Mouse (Mus musculus) thymus, postnatal 10 days (tissue): ENCODE results near the gene Mycn.
A peak's percentile ranks its signal among the peaks of the same experiment; 100 is the strongest.

Source experiments
- DNase-seq, 2 experiments: peaks; one replicate each; pipeline ENCODE4 v3.0.0; 2021; ENCODE audit warnings: low spot score in 2 of 2

Gene Mycn

DNA sequence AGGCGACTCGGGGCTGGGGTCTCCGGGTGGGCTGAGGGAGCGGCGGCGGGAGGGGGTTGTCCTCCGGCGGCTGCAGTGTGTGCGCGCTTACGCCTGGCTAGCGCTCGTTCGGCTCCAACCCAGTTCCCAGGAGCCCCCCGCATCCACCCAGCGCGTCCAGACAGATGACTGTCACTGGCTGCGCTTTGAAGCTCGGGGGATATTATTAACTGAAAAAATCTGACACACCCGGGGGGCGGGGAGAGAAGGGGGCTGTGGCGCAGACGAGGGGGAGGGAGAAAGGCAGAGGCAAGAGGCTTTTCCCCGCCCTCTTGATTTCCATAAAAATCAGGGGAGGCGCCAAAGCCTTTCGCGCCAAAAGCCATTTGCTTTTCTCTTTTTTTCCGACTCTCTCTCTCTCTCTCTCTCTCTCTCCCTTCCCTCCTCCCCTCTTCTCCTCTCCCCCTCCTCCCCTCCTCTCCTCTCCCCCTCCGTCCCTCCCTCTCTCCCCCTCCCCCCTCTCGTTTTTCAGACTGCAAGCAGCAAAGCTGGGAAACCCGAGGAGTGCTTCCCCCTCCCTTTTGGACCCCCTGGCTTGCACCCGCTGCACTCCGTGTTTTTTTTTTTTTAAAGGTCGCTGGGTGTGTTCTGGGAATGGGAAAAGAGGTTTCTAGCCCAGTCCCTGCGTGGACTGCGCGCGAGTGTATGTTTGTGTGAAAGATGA, at the start of gene Mycn:
TSS of gene Mycn (minus strand) at position 254 of the 703 bp plus-strand sequence.
- peak; percentile 62 to 63 for DNase-seq

DNA sequence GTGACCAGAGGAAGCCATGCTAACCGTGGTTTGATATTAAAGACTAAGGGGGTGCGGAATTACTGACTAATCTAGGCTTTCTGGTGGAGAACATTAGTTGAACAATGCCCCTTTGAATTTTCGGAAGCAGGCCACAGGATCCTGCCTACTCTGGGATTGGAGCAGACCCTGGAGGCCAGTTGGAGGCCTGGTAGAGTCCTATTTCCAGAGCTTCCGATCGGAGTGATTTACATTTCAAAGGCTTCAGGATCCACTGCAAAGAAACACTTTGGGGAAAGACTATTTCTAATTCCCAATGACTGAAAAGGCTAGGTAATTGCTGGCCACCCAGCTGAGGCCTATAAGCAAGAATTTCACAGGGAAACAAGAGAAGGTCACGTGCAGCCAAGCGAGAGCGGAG, 45.7 kb upstream of the Mycn start:
- no peak for DNase-seq

DNA sequence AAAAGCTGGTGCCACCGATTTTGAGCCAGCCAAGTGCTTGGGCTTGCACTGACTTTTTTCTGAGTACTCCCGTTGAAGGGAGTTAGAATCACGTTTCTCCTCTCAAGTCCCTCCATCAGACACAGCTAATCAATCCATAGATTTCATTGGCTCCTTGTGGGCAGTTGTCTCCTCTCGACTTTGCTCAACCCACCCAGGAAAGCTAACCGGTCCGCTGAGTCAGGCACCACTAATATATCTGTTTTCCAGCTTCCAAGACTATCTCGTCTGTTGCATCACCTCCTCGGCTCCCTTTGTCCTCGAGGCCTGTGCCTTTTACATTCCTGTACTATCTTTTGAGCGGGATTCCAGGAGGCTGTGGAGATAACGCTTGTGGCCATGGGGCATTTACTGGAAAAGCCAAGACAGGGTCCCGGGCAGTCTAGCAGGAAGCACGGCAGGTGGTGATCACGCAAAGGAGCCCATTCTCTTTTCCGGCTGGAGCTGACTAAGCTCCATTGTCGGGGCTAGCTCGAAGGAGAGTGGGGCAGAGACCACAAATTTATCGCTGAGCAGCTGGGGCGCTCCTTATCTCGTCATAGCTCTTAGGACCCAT, 45.0 kb upstream of the Mycn start:
- no peak for DNase-seq

DNA sequence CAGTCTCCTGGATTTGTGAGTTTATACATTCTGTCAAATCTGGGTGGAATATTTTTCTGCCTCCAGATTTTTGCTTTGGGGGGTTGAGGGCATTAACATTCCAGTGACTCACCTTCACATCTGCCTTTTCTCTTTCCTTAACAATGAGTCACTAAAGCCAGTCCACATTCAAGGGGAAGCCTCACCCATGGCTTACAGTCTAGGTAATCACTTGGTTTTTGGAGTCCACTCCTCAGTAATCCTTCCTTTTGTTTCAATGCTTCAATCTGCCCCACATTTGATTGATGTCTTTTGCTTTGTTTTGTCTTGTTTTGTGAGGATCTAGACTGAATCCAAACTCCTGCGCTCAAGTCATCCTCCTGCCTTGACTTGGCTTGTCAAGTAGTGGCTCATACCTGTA, 41.3 kb upstream of the Mycn start:
- no peak for DNase-seq

DNA sequence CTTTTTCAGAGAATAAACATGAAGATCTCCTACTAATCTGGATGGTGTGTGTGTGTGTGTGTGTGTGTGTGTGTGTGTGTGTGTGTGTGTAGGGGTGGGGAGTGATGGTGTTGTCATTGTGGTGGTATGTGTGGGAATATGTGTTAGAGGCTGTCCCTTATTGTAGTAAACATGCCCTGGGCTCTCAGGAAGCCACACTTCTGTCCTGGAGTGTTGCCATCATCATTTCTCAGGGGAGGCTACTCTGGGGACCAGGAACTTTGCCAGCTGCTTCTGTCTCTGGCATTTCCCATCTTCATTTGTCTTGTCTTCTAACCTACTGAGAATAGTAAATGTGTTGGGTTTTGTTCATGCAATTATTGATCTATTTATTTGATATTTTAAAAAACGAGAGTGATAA, 33.7 kb upstream of the Mycn start:
- DNase-seq: no peak

DNA sequence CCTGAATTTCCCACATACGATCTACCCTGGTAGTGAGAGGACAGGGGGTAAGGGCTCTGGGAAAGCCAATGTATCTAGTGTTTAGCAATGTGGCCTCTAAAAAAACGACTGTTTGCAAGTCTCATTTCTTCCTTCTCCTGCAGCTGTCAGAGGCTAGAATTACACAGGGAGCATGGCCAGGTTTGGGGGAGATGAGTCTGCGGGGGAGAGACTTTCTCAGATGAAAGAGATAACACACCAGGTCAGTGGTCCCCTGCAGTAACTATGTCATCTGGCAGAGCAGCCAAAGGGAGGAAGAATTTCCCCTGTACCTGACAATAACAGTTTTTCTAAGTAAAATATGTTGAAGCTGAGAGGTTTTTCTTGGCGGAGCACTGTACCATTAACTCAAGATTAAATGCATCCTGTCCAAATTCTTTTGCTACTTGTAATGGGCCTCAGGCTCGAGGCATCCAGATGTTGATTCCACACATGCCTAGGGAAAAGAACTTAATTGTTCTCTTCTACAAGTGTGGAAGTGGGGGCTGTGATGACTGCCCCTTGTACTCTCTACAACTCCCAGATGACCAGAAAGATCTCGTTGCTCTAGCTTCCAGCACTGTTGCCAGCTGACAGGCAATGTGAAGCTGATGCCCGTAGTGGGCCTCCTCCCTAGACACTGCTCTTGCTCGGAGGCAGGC, 31.2 kb upstream of the Mycn start:
- DNase-seq: no peak

DNA sequence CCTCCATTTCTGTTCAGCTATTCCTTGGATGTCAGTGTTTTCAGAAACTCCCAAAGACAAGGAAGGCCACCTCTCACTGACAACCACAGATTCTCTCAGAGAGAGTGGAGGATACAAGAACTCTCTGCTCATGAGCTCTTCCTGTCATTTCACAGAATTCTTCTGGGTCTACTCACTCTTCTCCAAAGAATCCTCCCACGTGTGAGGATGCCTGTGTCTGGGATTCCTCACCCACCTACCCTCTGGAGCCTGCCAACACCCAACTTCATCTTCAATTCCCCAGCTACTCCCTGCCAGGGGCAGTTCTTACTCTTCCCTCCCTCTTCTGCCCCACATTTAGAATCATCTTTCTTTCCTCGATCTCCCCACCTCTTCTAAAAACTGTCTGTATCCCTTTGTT, 26.2 kb upstream of the Mycn start:
- no peak for DNase-seq

DNA sequence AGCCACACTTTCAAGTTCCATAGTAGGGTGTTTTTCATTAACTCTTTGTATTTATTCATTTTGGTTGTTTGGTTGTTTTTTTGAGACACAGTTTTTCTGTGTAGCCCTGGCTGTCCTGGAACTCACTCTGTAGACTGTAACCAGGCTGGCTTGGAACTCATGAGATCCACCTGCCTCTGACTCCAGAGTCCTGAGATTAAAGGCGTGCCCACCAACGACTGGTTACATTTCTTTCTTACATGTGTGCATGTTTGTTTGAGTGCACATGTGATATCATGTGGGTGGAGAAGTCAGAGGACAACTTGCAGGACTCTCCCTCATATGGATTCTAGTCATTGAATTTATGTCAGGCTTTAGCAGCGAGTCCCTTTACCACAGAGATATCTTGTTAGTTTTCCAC, 23.1 kb upstream of the Mycn start:
- no peak for DNase-seq

DNA sequence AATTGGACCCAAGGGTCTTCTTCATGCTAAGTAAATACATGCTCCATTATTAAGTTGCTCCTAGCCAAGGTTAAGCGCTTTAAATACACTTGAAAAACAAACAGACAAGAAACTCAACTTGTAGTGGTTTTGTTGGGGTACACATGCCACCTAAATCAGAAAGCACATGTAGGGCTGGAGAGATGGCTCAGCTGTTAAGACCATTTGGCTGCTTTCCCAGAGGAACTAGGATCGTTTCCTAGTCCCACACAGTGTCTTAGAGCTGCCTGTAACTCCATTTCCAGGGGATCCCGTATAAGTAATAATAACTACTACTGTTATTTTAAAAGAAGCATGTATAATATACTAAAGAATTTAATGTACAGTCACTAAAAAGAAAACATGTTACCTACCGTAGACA, 5.9 kb upstream of the Mycn start:
- DNase-seq: no peak

DNA sequence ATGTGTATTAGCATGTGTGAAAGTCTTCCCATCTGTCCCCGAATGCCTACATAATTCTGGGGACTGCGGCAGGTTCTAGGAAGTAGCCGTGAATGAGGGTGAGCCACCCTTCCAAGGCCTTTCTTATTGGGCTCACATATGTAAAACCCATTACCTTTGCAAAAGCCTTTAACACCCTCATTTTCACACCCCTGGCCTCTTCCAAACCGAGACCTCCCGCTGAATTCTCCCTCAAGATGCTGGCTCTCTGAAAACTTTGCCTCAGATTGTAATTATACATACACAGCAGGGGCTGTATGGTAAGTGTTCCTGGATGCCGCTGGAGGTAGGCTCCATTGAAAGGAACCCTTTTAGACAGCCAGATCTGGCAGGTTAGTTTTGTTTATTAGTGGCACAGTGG, 1.6 kb upstream of the Mycn start:
- no peak for DNase-seq

DNA sequence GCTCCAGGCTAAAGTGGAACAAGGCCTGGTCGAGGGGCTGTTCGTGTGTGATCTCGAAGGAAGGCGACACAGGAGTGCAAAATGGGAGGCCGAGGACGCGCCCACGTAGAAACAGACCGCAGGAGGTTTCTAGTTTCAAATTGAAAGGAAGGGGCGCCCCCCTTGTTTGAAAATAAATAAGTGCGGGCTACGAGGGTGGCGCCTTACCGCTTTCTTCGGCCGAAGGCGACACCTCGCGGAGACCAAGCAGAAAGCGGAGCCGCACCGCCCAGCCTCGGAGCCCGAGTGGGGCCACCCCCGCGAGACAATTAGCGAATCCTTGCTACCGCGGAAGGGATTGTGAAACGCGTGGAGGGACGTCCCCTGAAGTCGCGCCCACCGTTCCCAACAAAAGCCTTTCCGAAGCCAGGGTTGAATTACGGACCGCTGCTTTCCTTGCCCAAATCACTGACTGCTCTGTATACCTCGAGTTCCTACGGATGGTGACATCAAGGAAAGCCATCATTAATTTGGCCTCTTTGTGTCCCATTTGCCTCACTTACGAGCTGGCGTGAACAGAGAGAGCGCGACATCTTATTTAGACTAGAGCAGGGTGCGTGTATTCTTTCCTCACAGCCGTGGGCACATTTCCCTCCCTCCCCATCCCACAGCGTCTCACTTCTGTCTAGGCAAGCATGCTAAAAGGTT, 793 bp upstream of the Mycn start:
- DNase-seq: peak; percentile 82 to 85

DNA sequence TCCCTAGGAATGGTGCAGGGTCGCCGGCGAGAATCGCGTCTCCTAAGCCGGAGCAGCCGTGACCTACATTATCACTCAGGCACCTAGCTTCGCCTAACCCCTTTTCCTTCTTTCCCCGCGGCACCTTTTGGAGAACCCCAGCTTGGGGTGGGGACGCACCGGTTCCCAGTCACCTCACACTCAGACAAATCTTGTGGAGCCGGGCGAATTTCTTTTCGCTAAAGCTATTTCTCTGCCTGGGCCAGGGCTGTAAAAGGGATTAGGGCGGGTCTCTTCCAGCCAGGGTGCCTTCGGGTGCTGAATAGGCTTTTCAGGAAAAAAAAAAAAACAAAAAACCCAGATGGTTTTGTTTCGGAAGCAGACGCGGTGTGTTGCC, 597 bp downstream of the Mycn start:
- peak; percentile 10 to 25 for DNase-seq

DNA sequence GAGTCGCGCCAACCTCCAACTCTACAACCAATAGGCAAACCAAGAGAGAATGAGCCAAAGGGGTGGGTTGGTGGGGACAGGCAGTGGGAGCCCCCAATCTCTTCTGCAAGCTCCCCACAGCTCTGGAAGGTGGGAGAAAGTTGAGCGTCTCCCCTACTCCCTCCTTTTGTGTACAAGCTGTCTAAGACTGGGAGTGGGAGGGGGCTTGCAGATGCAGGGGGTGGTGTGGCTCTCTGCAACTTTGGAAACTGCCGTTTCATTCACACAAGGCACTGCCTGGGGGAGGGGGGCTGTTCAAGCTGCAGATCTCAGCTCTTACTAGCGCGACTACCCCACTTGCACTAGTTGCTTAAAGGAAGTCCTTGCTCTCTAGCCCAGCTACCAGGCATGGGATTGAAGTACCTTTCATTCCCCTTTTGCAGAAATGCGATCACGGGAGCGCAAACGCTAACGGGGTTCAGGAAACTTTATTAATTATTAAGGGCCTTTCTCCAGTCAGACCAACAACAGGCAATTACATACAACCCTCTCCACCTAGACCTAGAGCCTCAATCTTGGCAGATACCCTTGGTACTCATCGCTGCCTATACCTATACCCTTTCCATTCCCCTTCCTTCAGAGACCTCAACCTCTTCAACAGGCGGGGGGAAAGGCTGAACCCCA, 1.1 kb downstream of the Mycn start:
- DNase-seq: peak; percentile 40 to 43

DNA sequence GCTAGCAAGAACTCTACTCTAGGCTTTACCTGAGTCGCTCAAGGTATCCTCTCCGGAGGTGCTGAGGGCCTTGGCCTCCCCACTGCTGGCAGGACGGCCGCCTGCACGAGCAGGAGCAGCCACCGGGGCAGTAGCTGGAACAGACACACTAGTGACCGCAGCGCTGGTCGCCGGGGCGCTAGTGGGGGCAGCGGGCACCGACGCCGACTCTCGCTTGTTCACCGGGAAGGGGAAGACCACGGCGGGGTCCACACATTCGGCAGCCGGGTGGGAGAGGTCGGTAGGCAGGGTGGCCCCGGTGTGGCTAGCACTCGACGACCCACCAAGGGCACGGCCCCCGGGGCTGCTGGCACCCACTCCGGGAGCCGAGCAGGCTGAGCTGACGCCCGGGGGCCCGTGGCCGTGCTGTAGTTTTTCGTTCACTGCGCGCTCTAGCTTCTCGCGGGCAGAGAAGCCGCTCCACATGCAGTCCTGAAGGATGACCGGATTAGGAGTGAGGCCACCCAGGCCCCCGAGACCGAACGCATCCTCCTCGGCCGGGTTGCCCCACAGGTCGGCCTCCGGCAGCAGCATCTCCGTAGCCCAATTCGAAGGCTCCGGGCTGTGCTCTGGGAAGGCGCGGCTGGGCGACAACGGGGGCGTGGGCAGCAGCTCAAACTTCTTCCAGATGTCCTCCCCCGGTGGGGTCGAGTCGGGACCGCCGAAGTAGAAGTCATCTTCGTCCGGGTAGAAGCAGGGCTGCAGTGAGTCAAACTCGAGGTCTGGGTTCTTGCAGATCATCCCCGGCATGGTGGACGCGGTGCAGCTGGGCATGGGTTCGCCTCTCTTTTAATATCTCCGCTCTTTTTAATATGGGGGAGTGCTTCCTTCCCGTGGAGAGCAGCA, 1.9 kb downstream of the Mycn start:
- peak; percentile 18 to 19 for DNase-seq

DNA sequence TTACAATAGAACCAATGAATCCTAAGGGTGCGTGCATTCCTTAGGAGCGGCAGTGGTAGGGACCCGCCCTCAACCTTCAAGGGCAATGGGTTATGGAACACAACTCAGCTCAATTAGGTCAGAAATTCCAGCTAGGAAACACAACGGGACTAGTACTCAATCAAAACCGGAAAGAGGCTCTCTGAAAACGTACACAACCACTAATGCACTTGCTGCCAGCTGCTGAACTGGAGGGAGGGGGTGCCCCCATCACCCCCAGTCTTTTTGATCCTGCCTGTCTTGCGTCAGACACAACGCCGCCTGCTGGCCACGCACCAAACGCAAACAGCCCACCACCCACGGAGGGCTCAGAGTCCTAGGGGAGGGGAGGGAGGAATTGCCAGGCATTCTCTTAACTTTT, 2.9 kb downstream of the Mycn start:
- DNase-seq: peak; percentile 75 to 81

DNA sequence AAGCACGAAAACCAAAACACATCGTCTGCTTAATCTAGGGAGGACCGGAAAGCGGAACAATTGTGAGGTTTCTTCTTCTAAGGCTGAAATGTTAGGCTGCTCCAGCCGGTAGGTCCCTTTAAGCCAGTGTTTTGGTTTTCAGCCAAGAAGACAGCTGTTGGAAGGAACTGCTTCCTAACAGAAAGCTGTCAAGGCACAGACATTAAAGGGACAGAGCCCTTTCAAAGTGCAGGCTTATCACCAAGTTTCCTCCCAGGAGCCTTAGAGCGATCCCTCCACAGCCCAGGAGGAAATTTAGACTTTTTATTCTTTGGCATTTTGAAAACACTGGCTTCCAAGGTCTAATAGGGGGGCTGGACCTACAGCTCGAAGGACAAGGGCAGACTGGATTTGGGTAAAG, 3.4 kb downstream of the Mycn start:
- no peak for DNase-seq

DNA sequence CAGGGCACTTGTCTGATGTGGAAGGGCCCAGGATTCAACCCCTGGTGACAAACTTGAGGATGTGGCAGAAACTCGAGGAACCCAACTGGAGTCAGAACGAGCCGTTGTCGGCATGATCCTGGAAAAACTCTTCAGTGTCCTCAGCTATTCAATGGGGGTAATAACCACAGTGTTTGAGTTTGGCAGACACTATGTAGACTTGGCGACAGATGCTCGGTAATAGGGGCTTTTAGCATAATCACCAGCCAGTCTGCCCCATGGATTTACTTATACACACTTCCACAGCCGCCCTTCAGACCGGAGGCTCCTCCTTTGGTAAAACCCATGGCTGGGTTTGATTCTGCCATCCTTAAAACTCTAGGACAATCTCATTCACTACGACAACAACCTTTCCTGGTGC, 4.0 kb downstream of the Mycn start:
- peak in 1 of 2 experiments; percentile 5 for DNase-seq

DNA sequence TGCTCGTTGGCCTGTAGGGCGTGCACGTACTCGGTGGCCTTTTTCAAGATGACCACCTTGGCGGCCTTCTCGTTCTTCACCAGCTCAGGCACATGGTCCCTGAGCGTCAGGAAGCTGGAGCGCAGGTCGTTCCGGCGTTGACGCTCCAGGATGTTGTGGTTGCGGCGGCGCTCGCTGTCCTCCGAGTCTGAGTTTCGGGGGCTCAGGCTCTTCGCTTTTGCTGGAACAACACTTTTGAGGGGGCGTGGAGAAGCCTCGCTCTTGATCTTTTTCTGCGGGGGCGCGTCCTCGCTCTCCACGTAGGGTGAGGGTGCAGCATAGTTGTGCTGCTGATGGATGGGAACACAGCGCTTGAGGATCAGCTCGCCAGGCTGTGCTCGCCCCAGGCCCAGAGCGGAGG, 4.6 kb downstream of the Mycn start:
- peak; percentile 54 to 61 for DNase-seq

DNA sequence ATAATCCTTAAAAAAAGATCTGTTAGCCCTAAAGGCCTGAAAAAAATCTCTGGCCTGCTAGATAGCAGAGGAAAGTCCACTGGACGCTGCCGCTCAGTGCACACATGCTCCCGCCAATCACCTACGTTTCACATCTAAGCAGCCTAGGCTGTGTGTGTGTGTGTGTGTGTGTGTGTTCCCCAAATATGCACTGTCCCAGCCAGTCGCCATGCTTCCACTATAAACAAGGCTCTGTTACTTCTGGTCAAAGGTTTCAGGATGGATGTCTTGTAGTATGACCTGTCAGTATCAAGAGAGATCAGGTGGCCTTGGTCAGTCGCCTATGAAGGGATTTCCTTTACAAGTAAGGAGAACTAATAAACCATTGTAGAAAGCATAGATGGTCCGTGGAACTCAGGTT, 9.5 kb downstream of the Mycn start:
- DNase-seq: no peak

DNA sequence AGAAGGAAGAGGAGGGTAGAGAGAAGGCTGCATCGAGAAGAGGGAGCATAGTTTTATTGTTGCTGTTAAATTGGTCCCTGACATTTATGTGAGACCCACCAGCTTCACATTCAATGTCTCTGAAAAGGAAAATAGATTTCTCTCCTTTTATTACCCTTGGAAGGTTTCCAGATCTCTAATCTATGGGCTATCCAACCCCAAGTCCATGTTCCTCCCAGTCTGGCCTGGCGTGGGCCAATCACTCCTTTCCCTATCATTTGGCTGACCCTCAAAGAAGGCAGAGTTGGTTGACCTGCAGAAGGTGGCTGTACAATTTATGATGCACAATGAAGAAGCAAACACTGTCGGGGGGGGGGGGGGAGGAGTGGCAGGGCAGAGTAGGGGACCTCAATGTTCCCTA, 13.5 kb downstream of the Mycn start:
- no peak for DNase-seq

DNA sequence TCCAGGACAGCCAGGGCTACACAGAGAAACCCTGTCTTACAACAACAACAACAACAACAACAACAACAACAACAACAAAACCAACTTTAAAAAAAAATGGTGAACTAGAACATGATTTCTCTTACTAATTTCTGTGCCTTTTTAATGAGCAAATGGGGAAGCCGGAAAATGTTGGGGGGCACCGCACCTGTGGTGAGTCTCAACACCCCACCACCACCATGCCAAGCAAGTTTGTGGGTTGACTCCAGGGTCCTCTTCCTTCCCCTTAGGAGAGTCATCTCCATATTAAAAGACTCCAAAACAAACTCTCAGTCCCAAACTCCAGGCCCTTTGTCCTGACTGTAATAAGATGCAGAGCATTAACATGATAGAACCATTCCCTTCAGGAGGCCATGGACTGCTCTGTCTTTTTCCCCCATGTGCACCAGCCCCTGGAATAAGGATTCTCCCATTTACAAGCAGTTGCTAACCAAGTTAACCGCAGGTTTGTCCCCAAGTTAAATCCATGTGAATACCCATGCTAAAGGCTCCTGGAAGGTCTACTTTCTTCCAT, 14.7 kb downstream of the Mycn start:
- DNase-seq: no peak
